Comparison of ENCODE assay signal across 8 mouse cellular contexts in the genomic region with DNA sequence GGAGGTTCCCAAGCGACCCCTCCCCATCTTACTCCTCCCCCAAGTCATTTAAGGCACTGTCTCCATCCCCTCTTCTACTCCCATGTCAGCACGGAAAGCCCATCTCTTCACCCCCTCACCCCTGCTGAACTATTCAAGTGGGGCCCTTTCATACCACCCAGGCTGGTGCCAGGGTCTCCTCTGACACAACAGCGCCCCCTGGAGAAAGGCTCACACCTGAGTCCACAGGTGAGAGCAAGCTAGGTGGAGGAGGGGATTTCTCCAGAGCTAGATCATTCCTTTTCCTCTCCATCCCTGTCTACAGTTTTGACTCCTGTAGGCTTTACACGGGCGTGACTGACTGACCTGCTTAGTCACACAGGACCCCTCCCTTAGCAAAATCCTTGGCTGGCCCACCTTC.
DNase-seq lines count a peak whose midpoint lies in the region; ATAC-seq and TF ChIP-seq lines count a peak whose summit lies in the region.

No protein-coding gene starts in this region.

- peak; percentile 69 for TF ChIP-seq CTCF in layer of hippocampus, adult 2 months (conservative IDR thresholded peaks at IDR 0.05)
- peak; percentile 61 for TF ChIP-seq CTCF in stomach, postnatal 0 days (IDR thresholded peaks at IDR 0.05; ENCODE audit: low read depth)

- 20% methylated on average over 5 of the region's 5 CpGs for WGBS in liver, embryonic 13.5 days (ENCODE audit: insufficient replicate concordance)
- WGBS in stomach, postnatal 0 days, result 30% methylated on average over 5 of the region's 5 CpGs
- WGBS in hindbrain, embryonic 16.5 days, result 47% methylated on average over 5 of the region's 5 CpGs

- no peak overlapping the region for H3K4me2 ChIP-seq in liver, embryonic 13.5 days
- H3K4me2 ChIP-seq in stomach, postnatal 0 days (replicated peaks; ENCODE audit: low read depth), result no peak overlapping the region
- H3K4me2 ChIP-seq in hindbrain, embryonic 16.5 days (ENCODE audit: low read length), result no peak overlapping the region

- no peaks in the 10 kb centered on the region for H3K9me3 ChIP-seq in liver, embryonic 13.5 days (replicated peaks)
- no peaks in the 10 kb centered on the region for H3K9me3 ChIP-seq in stomach, postnatal 0 days (ENCODE audit: control insufficient read depth, low read length)
- H3K9me3 ChIP-seq in hindbrain, embryonic 16.5 days (ENCODE audit: control insufficient read depth, low read length), result no peaks in the 10 kb centered on the region

- no peak for TF ChIP-seq EP300 in stomach, postnatal 0 days (optimal IDR thresholded peaks at IDR 0.05)

- no peak overlapping the region for H3K4me3 ChIP-seq in layer of hippocampus, adult 2 months
- H3K4me3 ChIP-seq in liver, embryonic 13.5 days (replicated peaks), result no peak overlapping the region
- no peak overlapping the region for H3K4me3 ChIP-seq in stomach, postnatal 0 days (ENCODE audit: low read depth, low read length)
- no peak overlapping the region for H3K4me3 ChIP-seq in hindbrain, embryonic 16.5 days (ENCODE audit: low read length)

- no peak for DNase-seq in layer of hippocampus, adult 2 months (ENCODE audit: low spot score in 2 of 2)
- DNase-seq in layer of hippocampus, adult 8-10 months (ENCODE audit: low spot score in 2 of 2), result no peak
- peak; percentile 15 for DNase-seq in c-Kit-negative CD71-positive TER-119-positive erythroid progenitor cells, embryonic 14.5 days (ENCODE audit: low read depth, low spot score)
- DNase-seq in liver, embryonic 13.5 days, result no peak
- peak; percentile 29 for DNase-seq in stomach, postnatal 0 days (ENCODE audit: low spot score)
- no peak for DNase-seq in layer of hippocampus, adult 11-12 months (ENCODE audit: low spot score)
- no peak for DNase-seq in MN1 (ENCODE audit: low spot score)

- no peaks in the 10 kb centered on the region for H3K4me1 ChIP-seq in liver, embryonic 13.5 days (replicated peaks)
- H3K4me1 ChIP-seq in stomach, postnatal 0 days (replicated peaks; ENCODE audit: control insufficient read depth, insufficient read depth), result peaks cover 5% of the 10 kb centered on the region; the same call in 1 of the 2 replicates
- H3K4me1 ChIP-seq in hindbrain, embryonic 16.5 days (ENCODE audit: control insufficient read depth, insufficient read depth, low read depth, low read length), result peaks cover 3% of the 10 kb centered on the region

- ATAC-seq in liver, embryonic 13.5 days (ENCODE audit: low read depth), result no peak
- ATAC-seq in stomach, postnatal 0 days (ENCODE audit: low FRiP score, low TSS enrichment), result no peak; the same call in 1 of the 2 replicates
- ATAC-seq in hindbrain, embryonic 16.5 days, result no peak

- H3K36me3 ChIP-seq in liver, embryonic 13.5 days, result no peaks in the 10 kb centered on the region
- no peaks in the 10 kb centered on the region for H3K36me3 ChIP-seq in stomach, postnatal 0 days (ENCODE audit: control insufficient read depth, insufficient read depth, low read length)
- H3K36me3 ChIP-seq in hindbrain, embryonic 16.5 days (ENCODE audit: control insufficient read depth, insufficient read depth, low read length), result no peaks in the 10 kb centered on the region

- H3K27ac ChIP-seq in layer of hippocampus, adult 2 months, result no peak overlapping the region
- H3K27ac ChIP-seq in liver, embryonic 13.5 days, result peak overlapping the region; percentile 36; the same call in 1 of the 2 replicates
- H3K27ac ChIP-seq in stomach, postnatal 0 days (replicated peaks), result no peak overlapping the region
- H3K27ac ChIP-seq in hindbrain, embryonic 16.5 days (ENCODE audit: low read depth, low read length), result no peak overlapping the region

- no peaks in the 10 kb centered on the region for H3K27me3 ChIP-seq in liver, embryonic 13.5 days
- H3K27me3 ChIP-seq in stomach, postnatal 0 days (ENCODE audit: control insufficient read depth, insufficient read depth, low read length), result no peaks in the 10 kb centered on the region
- no peaks in the 10 kb centered on the region for H3K27me3 ChIP-seq in hindbrain, embryonic 16.5 days (replicated peaks; ENCODE audit: control insufficient read depth, insufficient read depth, low read length)

- H3K9ac ChIP-seq in liver, embryonic 13.5 days, result no peak overlapping the region
- no peak overlapping the region for H3K9ac ChIP-seq in stomach, postnatal 0 days (ENCODE audit: low read length)
- no peak overlapping the region for H3K9ac ChIP-seq in hindbrain, embryonic 16.5 days (ENCODE audit: low read depth, low read length)

Comparison
In these comparisons a context has a peak if more than half of its experiments do, and no peak if none do; other contexts are left out.
1. DNase-seq: peak in c-Kit-negative CD71-positive TER-119-positive erythroid progenitor cells, embryonic 14.5 days (single experiment) and stomach, postnatal 0 days (single experiment); none in layer of hippocampus, adult 2 months (0 of 2), layer of hippocampus, adult 8-10 months (0 of 2), liver, embryonic 13.5 days (single experiment), layer of hippocampus, adult 11-12 months (single experiment) and MN1 (single experiment).